Mouse (Mus musculus) liver, adult 2 months (tissue): ENCODE results near the gene Spata2l.

Source experiments
- CTCF ChIP-seq: fragments of 200-500 bp; IDR thresholded peaks from 2 replicates; pipeline ENCODE4 v1.5.1; 2011; ENCODE audit warnings: low read depth, low read length, control low read depth
- POLR2A ChIP-seq: fragments of 200-500 bp; IDR thresholded peaks from 2 replicates; pipeline ENCODE4 v1.6.1; 2011; ENCODE audit warnings: low read length, control low read depth; ENCODE audit not compliant: insufficient read depth; ENCODE audit errors: extremely low read depth

- no peak for TF ChIP-seq CTCF
- TF ChIP-seq POLR2A = no peak
These were observed 35.9 kb upstream of the Spata2l start for GRCm38 (mm10) chr8:123271901-123272300.
